Mouse (Mus musculus) inflammation-experienced regulatory T-cells, adult 6 months (primary cell): Measurements from ENCODE around the gene Lrrc28. TPM values are rescaled to one million over a fixed set of nuclear protein-coding genes. Genes with fewer than 3 reads are reported as not detected.

Source experiments
- ATAC-seq: one replicate; pipeline ENCODE4 v1.8.0; 2017
- polyA plus RNA-seq, 3 experiments: library from polyadenylated mRNA; unstranded; fragments of 100-300 nt; shearing (Covaris generic); gene quantifications; one replicate each; pipeline ENCODE4 v1.2.1; 2017

The Lrrc28 gene
- polyA plus RNA-seq, 3 experiments from 2014 or later: 13.5 to 21.1 (median 19.5) TPM

DNA sequence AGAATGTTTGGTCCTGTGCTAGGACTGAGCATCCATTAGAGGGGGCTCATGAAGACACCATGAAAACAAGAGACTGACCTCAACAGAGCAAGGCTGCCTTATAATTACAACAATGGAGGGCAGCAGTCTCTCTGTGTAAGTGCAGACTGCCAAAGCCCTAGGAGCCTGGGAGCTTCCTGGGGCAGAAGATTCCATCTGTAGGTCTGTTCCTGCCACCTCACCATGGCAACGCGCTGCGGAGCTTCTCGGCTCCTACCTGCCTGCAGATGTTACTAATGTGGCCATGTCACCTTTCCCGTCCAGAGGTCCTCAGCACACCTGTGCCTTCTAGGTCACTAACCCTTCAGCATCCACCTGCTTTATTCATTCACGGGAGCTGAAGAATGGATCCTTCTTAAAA is 52.4 kb downstream of the Lrrc28 start:
- ATAC-seq: no peak

DNA sequence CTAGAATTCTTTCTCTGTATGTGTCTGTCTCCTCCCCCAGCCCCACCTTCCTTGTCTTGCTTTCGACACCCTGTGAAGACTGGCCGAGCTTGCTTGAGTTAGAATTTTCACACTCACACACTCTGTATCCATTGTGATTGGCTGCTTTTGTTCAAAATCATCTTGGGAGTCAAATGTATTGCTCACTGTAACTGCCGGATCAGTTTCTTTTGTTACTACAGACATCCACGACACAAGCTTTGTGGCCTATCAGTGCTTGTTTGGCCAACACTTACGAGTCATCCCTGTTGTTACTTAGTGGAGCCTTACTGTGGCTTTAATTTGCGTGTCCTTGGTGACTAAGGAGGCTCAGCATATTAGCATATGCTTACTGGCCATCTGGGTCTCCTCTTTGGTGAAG is 56.3 kb downstream of the Lrrc28 start:
- no peak for ATAC-seq

DNA sequence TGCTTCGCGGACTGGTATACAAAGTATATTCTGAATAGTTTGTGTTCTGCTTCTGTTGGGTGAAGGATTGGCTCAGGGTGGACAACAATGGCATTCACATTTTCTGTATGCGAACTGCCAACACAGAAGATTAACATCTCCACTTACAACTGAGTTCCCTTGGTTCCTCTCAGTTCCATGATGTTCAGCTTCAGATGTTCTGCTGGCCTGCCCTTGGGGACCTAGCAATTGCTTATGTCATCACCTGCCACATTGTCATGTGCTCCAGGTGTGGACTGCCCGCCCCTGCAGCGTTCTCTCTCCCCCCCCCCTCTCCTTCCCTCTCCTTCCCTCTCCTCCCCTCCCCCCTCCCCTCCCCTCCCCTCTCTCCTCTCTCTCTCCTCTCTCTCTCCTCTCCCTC is 58.6 kb downstream of the Lrrc28 start:
- ATAC-seq: no peak

DNA sequence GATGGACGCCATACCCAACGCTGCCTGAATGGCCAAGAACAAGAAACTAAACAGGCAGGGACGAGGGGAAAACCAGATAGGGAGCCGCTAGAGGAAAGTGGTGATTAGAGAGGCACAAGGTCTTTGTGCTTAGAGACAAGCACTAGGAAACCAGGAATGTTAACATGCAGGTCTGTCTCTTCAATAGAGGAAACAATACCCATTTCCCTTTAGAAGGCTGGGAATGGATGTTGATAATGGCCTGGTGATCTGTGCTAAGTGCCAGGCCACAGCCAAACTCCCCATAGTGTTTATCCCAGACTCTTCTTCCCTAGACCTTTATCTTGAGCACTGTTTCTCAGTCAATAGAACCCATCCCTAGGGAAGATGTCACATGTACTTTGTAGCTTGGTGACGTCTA is 61.2 kb downstream of the Lrrc28 start:
- no peak for ATAC-seq

DNA sequence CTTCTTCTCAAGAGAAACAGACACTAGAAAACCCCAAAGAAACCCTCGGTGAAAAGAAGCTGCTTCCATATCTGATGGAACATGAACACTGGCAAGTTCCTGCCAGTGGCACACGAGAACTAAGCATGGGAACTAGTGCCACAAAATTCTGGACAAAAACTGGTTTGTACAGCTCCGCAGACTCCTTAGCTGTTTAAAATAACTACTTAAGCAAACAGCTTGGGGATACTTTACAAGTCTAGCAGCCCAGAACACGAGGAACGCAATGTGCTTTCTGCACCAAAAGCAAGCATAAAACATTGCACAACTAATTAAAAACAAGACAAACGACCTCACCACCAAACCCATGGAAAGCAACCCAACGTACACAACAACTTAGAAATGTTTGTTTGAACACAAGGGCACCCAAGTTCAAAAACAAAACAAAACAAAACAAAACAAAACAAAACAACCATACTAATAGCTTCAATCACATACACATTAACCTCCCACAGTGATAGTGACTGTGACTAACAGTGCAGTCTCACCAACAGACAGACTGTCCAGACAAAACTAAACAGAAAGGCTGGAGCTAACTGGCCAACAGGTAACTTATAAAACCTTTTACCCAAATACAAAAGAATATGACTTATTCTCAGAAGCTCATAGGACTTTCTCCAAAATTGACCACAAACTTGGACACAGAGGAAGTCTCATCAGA is 66.1 kb downstream of the Lrrc28 start:
- ATAC-seq: no peak

DNA sequence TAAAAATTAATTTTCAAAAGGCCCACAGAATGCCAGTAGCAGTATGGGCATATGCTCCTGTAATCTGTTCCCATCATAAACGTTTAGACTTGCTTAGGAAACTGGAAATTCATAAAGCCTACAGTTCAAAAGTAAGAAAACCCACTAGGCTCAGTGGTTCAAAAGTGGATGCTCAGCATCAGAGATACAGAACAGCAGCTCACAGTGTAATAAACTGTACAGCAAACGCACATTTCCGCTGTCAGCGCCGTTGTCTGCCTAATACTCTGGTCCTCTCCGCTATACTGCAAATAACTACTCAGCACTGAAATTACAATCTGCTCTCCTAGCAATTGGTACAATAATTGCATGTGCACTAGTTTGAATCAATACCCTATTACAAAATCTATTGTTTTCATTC is 67.0 kb downstream of the Lrrc28 start:
- no peak for ATAC-seq

DNA sequence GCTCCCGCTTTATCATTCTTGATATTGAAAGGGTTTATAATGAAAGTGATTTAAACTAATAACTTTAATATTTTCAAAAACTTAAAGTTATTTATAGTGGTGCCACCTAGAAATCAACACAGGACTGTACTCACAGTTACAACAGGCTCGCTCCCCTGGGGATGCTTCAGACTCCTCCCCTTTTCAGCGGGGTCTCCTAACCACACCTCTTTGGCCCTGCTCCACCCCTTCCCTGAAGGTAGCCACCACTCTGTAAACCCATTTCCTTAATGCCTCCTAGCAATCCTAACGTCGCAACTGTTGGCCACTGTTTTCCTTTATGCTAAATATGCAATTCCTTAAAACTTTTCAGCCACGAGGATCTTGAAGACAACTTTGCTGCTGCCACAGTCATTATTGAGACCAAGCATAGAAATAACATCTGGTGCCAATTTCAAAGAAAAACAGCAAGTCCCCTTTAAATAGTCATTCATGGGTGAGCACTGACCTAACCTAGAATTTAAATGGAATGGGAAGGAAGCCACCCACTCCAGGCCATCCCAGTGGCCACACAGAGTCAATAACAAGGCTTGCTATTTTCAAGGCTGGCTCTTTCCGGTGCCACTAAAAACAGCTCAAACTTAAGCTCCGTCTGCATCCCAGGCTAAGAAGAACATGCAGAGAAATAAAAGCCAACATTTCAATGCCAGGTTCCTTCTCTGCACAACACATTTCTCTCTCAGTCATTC is 78.4 kb downstream of the Lrrc28 start:
- ATAC-seq: no peak

DNA sequence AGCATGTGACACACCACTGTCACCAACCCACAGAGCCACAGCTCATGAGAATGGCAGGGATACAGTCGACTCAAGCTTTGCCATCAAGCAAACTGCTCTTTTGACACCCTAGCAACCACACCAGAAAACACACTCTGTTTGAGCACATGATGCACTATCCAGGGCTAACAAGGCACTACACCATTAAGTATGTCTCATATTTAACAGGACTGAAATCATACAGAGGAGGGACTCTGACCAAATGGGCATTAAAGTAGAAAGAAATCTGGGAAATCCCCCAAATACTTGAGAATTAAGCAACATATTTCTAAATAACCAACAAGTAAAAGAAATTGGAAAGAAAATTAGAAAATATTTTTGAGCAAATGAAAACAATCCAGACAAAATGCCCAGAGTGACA is 79.9 kb downstream of the Lrrc28 start:
- no peak for ATAC-seq

DNA sequence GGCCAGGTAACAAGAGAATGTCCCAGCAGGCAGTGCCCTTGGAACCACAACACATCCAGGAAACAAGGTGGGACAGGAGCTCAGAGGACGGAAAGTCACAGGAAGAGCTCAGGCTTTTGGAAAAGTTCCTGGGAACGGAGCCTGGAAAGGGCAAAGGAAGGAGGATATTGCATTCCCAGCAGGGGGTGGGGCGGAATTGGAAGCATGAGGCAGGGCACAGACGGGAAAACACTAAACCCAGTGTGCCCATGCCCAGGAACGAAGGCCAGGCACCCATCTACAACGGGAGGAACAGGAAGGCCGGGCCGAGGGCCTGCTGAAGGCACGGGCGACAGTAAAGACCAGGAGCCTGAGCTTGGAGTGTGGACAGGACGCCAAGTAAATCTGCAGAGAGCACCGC is 82.9 kb downstream of the Lrrc28 start:
- no peak for ATAC-seq

DNA sequence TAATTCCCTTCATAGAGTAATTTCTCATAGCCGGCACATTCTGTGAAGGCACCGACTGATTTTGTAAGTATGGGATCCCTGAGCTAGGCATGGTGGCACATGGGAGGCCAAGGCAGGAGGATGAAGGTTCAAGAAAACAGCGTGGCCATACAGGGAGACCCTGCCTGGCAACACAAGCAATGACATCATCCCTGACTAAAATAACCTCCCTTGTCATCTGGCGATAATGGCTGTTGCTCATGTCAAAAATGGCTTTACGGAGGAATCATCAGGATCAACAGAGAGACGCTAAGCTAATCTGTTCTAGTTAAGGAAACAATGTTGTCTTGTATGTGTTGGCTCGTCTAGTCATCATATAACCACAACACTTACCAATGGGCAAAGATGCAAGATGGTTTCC is 85.6 kb downstream of the Lrrc28 start:
- ATAC-seq: no peak

DNA sequence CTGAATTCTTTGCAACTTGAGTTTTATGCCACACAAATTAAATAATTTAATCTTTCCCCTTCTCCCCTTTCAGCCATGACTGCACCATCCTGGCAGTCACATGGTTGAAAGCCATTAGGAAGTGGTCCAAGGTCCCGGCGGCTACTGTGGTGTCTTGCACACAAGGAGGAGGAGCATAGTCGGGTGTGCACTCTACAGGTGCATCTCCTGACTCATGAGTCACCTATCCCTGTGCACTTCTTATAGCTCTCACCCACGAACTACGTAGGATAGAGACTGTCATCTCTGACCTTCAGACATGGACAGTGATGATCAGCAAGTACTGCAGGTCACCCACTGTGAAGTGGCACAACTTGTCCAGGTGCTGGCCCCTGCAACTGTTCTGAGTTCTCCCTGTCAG is 86.8 kb downstream of the Lrrc28 start:
- ATAC-seq: no peak

DNA sequence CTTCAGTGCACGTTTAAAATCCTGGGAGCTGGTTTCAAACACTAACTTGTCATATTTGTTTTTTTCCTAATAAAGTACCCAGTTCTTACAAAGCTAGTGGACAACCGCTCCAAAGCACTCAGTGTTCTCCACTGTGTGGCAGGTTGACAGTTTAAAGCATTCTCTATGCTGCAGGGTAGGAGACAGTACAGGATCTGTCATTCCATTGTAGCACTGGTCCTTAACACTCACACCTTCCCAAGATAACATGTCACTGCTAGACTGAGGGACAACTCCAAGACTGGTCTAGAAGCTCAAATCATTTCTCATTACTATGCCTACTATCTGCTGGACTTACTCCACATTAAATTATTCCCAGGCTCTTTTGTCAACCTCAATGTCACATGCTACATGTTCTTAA is 90.2 kb downstream of the Lrrc28 start:
- ATAC-seq: no peak

DNA sequence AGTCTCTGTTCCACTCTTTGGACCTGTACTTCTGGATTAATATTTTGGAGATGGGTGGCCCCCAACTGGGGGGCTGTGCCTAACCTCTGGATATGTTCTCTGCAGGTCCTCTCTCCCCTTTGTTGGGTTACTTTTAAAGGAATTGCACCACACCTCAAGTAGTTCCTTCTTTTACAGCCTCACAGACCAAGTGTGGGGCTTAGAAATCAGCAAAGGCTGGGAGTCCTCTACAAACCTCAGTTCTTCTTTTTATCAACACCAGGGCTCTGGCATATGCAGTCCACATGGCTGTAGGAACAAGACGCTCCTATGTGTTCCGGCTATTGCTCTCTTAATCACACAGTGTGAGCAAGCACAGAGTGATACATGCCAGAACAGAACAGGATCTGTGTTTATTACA is 93.8 kb downstream of the Lrrc28 start:
- ATAC-seq: no peak

DNA sequence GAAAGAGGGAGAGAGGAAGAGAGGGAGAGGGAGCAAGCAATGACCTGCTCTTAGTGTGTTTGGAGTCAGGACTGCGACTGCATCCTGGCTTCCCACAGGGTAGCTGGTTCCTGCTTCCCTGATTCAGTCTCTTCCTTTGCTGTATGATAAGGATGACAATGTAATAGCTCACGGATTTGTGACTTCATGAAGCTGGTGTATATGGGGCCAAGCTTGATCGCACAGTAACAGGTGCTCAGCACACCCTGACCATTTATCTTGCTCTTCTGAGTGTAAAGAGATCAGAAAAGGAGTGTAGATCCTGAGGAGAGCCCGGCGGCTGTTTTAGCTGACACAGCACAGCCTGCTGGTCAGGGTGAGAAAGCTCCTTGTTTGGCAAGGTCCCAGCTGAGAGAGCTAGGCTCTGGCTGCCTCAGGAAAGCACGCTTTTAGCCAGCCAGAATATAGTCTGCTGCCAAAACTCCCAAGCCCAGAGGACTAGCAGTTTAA is 96.0 kb downstream of the Lrrc28 start:
- no peak for ATAC-seq

DNA sequence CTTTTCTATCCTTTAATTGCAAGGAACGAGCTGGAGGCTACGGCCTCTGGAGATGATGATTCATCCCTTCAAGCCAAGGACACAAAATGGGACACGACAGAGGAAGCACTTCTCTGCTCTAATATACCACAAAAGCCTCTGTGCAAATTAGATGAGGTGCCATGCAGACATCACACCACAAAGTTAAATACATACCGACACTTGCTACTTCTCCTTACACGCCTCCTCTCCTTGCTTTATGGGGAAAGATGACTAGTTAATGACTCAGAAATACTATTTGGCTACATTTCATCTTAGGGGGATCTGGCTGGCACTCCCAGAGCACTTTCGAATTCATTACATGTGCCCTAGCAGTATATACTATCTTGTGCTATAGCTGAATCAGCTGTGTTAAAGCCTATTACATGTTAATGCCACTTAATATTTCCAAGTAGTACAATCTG is 96.4 kb downstream of the Lrrc28 start:
- no peak for ATAC-seq

DNA sequence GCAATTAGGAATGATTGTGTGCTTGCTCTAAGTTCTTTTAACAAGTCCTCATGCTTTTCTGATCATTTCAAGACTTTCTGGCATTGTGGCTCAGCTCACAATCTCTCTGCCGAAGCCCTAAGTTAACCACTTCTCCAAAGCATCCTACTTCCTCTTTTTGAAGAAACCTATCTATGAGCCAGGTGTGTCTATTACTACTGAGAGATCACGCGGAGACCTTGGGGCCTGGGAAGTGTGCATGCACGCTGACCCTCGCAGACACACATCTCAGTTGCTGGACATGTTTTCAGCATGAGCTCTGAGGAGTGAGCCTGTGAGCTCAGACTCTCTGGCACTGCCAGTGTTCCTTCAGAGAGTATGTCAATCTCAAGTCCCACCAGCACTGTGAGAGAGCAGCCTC is 98.8 kb downstream of the Lrrc28 start:
- ATAC-seq: no peak

DNA sequence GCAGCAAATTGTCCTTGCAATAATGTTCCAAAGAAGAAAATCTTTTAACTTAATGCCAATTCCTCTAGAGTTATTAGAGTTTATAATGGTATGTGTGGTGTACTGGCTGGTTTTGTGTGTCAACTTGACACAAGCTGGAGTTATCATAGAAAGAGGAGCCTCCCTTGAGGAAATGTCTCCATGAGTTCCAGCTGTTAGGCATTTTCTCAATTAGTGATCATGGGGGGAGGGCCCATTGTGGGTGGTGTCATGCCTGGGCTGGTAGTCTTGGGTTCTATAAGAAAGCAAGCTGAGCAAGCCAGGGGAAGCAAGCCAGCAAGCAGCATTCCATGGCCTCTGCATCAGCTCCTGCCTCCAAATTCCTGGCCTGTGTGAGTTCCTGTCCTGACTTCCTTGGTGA is 100.5 kb downstream of the Lrrc28 start:
- ATAC-seq: no peak

DNA sequence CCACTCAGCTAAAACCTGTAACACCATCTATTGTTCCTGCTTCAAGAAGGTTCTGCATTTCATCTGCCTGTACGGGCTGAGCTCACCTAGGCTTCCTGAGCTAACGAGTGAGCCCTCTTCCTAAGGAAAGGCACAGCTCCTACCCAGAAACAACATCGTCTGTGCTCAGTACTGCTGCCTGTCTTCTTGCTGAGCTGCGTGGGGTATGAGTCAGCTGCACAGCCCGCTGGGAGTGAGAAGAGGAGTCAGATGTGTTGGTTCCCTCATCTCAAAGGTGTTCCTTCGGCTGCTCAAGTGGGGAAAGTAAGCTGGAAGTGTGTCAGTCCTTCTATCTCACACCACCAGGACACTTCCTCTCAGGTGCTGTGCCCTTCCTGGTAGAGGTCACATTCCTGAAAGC is 101.4 kb downstream of the Lrrc28 start:
- ATAC-seq: no peak

DNA sequence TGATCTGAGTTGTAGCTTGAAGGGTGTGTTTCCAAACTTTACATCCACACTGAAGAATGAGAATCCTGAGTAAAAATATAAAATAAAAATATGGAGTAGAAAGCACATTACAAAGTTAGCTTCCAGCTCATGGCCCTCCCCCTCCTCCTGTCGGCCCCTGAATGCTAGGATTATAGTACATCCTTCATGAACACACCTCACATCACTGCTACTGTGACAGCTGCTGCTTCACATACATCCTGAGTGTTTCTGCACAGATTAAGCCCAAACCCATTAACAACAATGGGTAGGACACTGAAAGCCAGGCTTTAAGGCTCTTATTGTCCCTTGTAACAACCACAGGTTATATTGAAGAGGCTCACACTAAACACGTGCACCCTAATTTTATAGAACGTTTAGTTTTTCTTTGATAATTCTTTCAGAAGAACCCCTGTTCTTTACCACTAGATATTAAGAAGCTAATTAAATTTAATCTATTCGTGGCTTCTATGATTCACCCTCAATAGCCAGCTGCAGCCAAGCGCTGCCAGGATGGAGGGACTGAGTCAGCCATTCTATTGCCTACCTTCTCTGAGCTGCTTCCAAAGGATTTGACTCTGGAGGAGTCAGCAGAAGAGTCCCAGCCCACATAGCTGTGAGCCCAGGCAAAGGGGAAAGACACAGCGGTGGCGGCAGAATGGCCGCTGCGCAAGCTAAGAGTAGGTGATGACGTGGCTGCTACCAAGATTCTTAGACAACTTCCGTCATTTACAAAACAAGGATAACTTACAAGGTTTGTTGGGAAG is 108.3 kb downstream of the Lrrc28 start:
- ATAC-seq: no peak

DNA sequence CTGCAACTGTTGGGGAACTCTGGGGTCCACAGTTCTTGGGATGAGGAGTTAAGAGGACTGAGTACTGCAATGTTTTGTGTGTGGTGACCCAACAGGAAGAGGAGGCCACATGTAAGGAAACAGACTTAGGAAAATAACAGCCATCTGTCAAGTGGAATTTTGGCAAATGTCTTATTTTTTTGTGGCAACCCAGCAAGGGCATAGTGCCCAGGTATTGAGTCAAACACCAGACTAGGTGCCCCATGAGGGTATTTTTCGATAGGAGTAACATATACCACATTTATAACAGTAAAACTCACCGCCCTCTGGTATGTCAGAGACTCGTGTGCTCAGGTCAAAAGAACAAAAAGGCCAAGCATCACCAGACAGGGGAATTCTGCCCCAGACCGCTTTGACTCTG is 109.1 kb downstream of the Lrrc28 start:
- no peak for ATAC-seq

DNA sequence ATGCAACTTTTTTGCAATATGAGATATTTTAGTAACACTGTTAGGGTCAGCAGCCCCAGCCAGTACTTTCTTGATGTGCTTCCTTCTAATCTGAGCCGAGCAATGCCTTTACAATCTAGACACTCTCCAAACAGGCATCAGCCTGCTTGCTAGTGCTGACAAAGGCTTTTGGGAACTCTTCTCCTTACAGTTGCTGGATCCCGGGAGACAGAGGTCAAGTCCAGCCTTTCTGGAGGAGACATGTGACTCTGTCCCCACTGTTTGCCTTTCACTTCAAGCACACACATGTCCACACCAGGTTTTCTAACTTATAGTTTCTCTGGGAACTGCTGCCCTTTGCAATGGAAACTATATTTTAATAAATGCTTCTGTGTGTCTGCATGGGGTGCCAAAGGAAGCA is 114.1 kb downstream of the Lrrc28 start:
- no peak for ATAC-seq

DNA sequence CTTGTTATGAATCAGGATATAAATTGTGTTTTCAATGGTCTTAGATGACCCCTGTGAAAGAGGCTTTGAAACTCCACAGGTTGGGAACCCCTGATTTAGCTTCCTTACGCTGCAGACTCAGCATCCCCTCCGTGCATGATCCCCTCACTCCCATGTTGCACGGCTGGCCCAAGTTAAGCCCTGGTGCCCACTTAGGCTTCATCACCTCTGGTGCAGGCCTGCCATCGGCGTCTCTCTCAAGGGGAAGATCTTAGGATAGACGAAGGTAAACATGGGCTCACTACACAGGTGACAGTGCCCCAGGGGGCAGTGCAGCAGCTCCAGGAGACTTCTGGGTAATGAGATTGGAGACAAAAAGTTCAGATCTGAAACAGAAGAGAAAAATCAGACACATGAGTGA is 115.7 kb downstream of the Lrrc28 start:
- no peak for ATAC-seq

DNA sequence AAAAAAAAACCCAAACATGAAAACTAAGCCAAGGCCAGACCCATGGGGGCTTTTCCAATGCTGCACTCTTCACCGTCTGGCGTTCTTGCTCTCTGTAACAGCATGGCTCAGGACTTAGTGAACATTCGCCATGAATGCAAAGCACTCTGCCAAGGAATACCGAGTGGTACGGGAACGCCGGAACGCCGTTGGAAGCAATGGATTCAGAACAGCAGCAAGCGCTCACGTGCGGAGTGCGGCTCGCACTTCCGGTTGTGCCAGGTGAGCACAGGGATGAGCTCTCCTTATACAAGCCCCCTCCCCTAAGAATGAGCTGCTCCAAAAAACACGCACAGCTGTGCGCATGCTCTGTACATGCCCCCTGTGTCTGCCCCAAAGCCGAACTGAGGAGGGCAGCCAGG is 116.2 kb downstream of the Lrrc28 start:
- no peak for ATAC-seq
